Mouse (Mus musculus) kidney, postnatal 0 days (tissue): ENCODE data around the gene Tac2. TPM values are rescaled to one million over a fixed set of nuclear protein-coding genes. Genes with fewer than 3 reads are reported as not detected.

Experiments
- ATAC-seq: fragments of 200-750 bp; cut with Nextera tagmentation; replicated peaks from 2 replicates; pipeline ENCODE4 v1.8.0; 2017; ENCODE audit warnings: low read depth, moderate number of reproducible peaks, moderate TSS enrichment, moderate library complexity; ENCODE audit not compliant: low FRiP score
- DNase-seq: peaks from one replicate; pipeline ENCODE4 v3.0.0-alpha.2; 2016; ENCODE audit warnings: low spot score
- H3K27ac ChIP-seq: fragments of 300-500 bp; sonication (generic); 2 replicates; pipeline ENCODE4 v1.5.1; 2014; ENCODE audit warnings: mild to moderate bottlenecking
- H3K27me3 ChIP-seq: fragments of 300-500 bp; sonication (generic); 2 replicates; pipeline ENCODE4 v1.6.1; 2014; ENCODE audit warnings: low read length, mixed read lengths; ENCODE audit not compliant: insufficient read depth
- H3K36me3 ChIP-seq: fragments of 300-500 bp; sonication (generic); 2 replicates; pipeline ENCODE4 v1.6.1; 2014; ENCODE audit warnings: low read length, mixed read lengths; ENCODE audit not compliant: insufficient read depth
- H3K4me1 ChIP-seq: fragments of 300-500 bp; sonication (generic); replicated peaks from 2 replicates; pipeline ENCODE4 v1.6.1; 2014; ENCODE audit warnings: antibody characterized with exemption, low read length, mixed read lengths; ENCODE audit not compliant: insufficient read depth
- H3K4me2 ChIP-seq: fragments of 300-500 bp; sonication (generic); 2 replicates; pipeline ENCODE4 v1.6.1; 2014; ENCODE audit warnings: mild to moderate bottlenecking, low read length, moderate library complexity, mixed read lengths
- H3K4me3 ChIP-seq: fragments of 300-500 bp; sonication (generic); replicated peaks from 2 replicates; pipeline ENCODE4 v1.5.1; 2014; ENCODE audit warnings: low read depth, low read length
- H3K9ac ChIP-seq: fragments of 300-500 bp; sonication (generic); 2 replicates; pipeline ENCODE4 v1.6.1; 2014; ENCODE audit warnings: low read depth, low read length
- H3K9me3 ChIP-seq: fragments of 300-500 bp; sonication (generic); replicated peaks from 2 replicates; pipeline ENCODE4 v1.6.1; 2016; ENCODE audit warnings: low read length, inconsistent platforms, mixed read lengths
- CTCF ChIP-seq: IDR thresholded peaks from 2 replicates; pipeline ENCODE4 v1.5.1; 2016; ENCODE audit warnings: antibody characterized with exemption, low read depth, mild to moderate bottlenecking, moderate library complexity
- WGBS: fragments of 180-500 bp; shearing (Covaris S2); extraction: QIAGEN DNeasy Blood & Tissue Kit; methylation state at CpG from one replicate; pipeline ENCODE4 v1.1.7; 2014; 5-methylcytosine and 5-hydroxymethylcytosine counted together
- polyA plus RNA-seq: library from polyadenylated mRNA; unstranded; fragments of >200 nt; fragmentation: Nextera tagmentation; extraction: Ambion mirVana; gene quantifications from 2 replicates; pipeline ENCODE4 v1.2.1, GENCODE M21; 2015

Gene Tac2
- polyA plus RNA-seq, 1 experiment from 2014 or later, result 2.6 TPM

DNA sequence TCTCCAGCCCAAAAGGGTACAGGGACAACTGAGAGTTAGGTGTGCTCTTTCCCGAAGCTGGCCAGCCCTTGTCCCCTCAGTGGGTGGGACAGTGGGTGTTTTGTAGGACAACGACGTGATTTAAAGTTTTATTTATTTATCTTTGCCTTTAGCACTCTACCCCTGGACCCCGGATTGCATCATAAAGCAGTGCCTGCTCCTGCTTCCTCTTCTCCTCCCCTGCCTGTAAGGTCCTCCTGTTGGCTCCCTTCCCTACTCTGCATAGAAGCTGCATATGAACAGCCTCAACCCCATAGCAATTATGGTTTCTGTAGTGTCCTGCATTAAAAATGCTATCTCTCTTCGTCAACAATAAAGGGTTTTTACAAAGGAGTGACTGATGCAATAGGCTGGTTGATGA is 7.1 kb downstream of the Tac2 start:
- ATAC-seq (no peak), DNase-seq (peak; percentile 61)
- WGBS, result 12% methylated on average over 5 of the region's 5 CpGs
- Histone ChIP-seq H3K9ac (0 out of 2 replicates have a peak overlapping the region, but pooled peaks have one; percentile 18), H3K4me1 (peaks cover 3% of the 10 kb centered on the region; the same call in 1 of the 2 replicates), H3K36me3 (no peaks in the 10 kb centered on the region), H3K27me3 (no peaks in the 10 kb centered on the region), H3K27ac (no peak overlapping the region), H3K9me3 (no peaks in the 10 kb centered on the region), H3K4me3 (no peak overlapping the region), H3K4me2 (no peak overlapping the region)
- TF ChIP-seq CTCF, result no peak

DNA sequence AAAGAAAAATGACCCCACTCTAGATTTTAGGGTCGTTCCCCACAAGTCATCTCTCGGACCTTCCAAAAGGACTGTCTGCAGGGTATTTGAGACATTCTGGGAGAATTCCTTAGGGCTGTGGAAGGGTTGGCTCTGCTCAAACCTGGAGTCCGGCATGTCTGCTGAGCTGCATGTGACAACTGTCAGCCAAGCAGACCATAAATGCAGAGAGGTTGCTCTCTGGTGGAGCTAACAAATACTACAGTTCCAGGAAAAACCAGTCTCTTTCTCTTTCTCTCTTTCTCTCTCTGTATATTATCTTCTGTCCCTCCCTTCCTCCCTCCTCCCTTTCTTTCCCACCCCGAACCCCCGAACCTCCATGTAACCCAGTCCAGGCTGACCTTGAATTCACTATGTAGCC is 10.2 kb downstream of the Tac2 start:
- Histone ChIP-seq H3K4me1 (peaks cover 3% of the 10 kb centered on the region; the same call in 1 of the 2 replicates), H3K4me2 (no peak overlapping the region), H3K4me3 (no peak overlapping the region), H3K9ac (no peak overlapping the region), H3K36me3 (no peaks in the 10 kb centered on the region), H3K27ac (no peak overlapping the region), H3K27me3 (no peaks in the 10 kb centered on the region), H3K9me3 (no peaks in the 10 kb centered on the region)
- TF ChIP-seq CTCF, result peak; percentile 83
- no peak for ATAC-seq
- DNase-seq, result peak; percentile 81
- 34% methylated on average over 5 of the region's 5 CpGs for WGBS

- no peak overlapping the region for H3K27ac ChIP-seq
- no peak overlapping the region for H3K9ac ChIP-seq
- no peaks in the 10 kb centered on the region for H3K9me3 ChIP-seq
- no peak overlapping the region for H3K4me2 ChIP-seq
- H3K4me3 ChIP-seq, result no peak overlapping the region
- no peaks in the 10 kb centered on the region for H3K36me3 ChIP-seq
- H3K4me1 ChIP-seq, result peaks cover 2% of the 10 kb centered on the region; the same call in 1 of the 2 replicates
- 66% methylated on average over 2 of the region's 2 CpGs for WGBS
- ATAC-seq, result no peak
- no peak for DNase-seq
- no peak for TF ChIP-seq CTCF
- H3K27me3 ChIP-seq, result no peaks in the 10 kb centered on the region
These were observed 12.0 kb downstream of the Tac2 start for GRCm38 (mm10) chr10:127736266-127736665.

GRCm38 (mm10) chr10:127736916-127737315 is 12.6 kb downstream of the Tac2 start:
- no peak overlapping the region for H3K4me3 ChIP-seq
- no peaks in the 10 kb centered on the region for H3K9me3 ChIP-seq
- 74% methylated on average over 4 of the region's 4 CpGs for WGBS
- H3K4me1 ChIP-seq, result no peaks in the 10 kb centered on the region
- H3K27me3 ChIP-seq, result no peaks in the 10 kb centered on the region
- no peak overlapping the region for H3K9ac ChIP-seq
- ATAC-seq, result no peak
- H3K27ac ChIP-seq, result no peak overlapping the region
- no peak overlapping the region for H3K4me2 ChIP-seq
- DNase-seq, result no peak
- peaks cover 6% of the 10 kb centered on the region for H3K36me3 ChIP-seq
- no peak for TF ChIP-seq CTCF

- H3K27ac ChIP-seq, result no peak overlapping the region
- no peak overlapping the region for H3K4me3 ChIP-seq
- no peak for ATAC-seq
- H3K9me3 ChIP-seq, result no peaks in the 10 kb centered on the region
- no peaks in the 10 kb centered on the region for H3K27me3 ChIP-seq
- DNase-seq, result no peak
- no peak overlapping the region for H3K4me2 ChIP-seq
- H3K4me1 ChIP-seq, result no peaks in the 10 kb centered on the region
- no peak overlapping the region for H3K9ac ChIP-seq
- TF ChIP-seq CTCF, result no peak
- WGBS, result 30% methylated on average over 2 of the region's 2 CpGs
- peaks cover 13% of the 10 kb centered on the region for H3K36me3 ChIP-seq
These were observed 13.3 kb downstream of the Tac2 start for GRCm38 (mm10) chr10:127737552-127737951.

DNA sequence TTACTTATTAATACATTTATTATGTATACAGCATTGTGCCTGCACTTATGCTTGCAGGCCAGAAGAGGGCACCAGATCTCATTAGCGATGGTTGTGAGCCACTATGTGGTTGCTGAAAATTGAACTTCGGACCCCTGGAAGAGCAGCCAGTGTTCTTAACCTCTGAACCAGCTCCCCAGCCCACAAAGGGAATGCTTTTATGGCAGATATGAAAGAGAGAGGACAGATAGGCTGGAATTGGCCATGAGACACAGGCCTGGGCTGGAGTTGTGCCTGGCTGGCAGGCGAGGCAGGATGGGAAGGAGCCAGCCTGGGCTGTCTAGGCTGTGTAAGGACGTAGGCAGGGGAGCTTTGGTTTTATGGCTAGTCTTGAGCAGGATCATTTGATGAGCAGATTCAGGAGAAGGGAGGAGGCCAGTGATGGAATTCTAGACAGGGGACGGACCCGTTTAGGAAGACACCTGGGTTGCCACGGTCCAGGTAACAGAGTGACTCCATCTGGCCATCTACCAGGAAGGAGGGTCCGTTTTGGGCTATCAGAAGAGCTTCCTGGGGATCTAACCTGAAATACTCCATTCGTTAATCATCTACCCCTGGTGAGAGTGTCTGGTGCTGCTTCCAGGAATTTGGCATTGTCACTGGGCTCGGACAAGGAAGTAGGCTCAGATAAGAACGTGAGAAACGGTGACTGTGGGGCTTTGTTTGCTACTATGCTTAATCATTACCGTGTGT is 14.0 kb downstream of the Tac2 start:
- no peaks in the 10 kb centered on the region for H3K9me3 ChIP-seq
- no peak; the same call in 1 of the 2 replicates for ATAC-seq
- peak overlapping the region; percentile 69 for H3K4me2 ChIP-seq
- 0 out of 2 replicates have a peak overlapping the region, but pooled peaks have one; percentile 97 for H3K4me3 ChIP-seq
- H3K9ac ChIP-seq, result 0 out of 2 replicates have a peak overlapping the region, but pooled peaks have one; percentile 8
- peaks cover 20% of the 10 kb centered on the region for H3K36me3 ChIP-seq
- 36% methylated on average over 13 of the region's 13 CpGs for WGBS
- H3K27me3 ChIP-seq, result no peaks in the 10 kb centered on the region
- H3K4me1 ChIP-seq, result no peaks in the 10 kb centered on the region
- TF ChIP-seq CTCF, result peak; percentile 82
- DNase-seq, result peak; percentile 63
- H3K27ac ChIP-seq, result peak overlapping the region; percentile 92
